Mouse (Mus musculus): ENCODE results near the gene Ubtf. TPM values are rescaled to one million over a fixed set of nuclear protein-coding genes. Genes with fewer than 3 reads are reported as not detected.

Ubtf gene
- total RNA-seq, 2 experiments from 2014 or later, result 122 to 138 TPM

GRCm38 (mm10) chr11:102294887-102295597 is 24.5 kb downstream of the Ubtf start:
- TF ChIP-seq CTCF (conservative IDR thresholded peaks at IDR 0.05), result no peak; the same call in 1 of the 2 replicates
- peak overlapping the region; percentile 86 for H3K27ac ChIP-seq
- peak overlapping the region; percentile 82 for H3K4me3 ChIP-seq
- peak in 1 of 2 experiments; percentile 28 for DNase-seq (ENCODE audit: low spot score in 2 of 2)

GRCm38 (mm10) chr11:102294416-102294815 is 25.1 kb downstream of the Ubtf start:
- no peak for TF ChIP-seq CTCF (conservative IDR thresholded peaks at IDR 0.05)
- DNase-seq (ENCODE audit: low spot score in 2 of 2), result no peak
- Histone ChIP-seq H3K4me3 (no peak overlapping the region; the same call in 1 of the 2 replicates), H3K27ac (peak overlapping the region; percentile 86; the same call in 1 of the 2 replicates)

GRCm38 (mm10) chr11:102293971-102294370 is 25.6 kb downstream of the Ubtf start:
- Histone ChIP-seq H3K4me3 (no peak overlapping the region), H3K27ac (no peak overlapping the region)
- DNase-seq (ENCODE audit: low spot score in 2 of 2), result no peak
- TF ChIP-seq CTCF (conservative IDR thresholded peaks at IDR 0.05), result no peak

DNA sequence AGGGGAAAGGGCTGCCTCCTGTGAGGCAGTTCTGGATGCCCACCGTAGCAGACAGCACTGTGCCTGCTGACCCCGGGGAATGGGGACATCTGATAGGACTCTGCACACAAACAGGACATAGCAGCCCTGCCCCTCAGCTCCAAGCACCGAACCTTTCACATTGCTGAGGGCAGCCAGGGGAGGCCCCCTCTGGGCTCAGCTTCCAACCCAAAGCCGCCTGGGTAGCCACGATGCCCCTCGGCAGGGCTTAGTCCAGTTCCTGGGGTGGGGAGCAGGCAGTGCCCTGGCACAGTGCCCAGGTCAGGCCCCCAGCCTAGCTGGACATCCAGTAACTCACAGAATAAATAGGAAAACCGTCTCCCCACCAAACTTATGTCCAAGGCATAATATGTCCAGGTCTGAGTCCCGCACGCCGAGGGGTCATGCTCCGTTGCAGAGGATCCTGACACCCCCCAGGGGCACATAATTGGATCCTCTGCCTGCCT is 28.4 kb downstream of the Ubtf start:
- TF ChIP-seq CTCF (conservative IDR thresholded peaks at IDR 0.05), result no peak
- Histone ChIP-seq H3K4me3 (no peak overlapping the region), H3K27ac (no peak overlapping the region)
- DNase-seq (ENCODE audit: low spot score in 2 of 2), result no peak

- DNase-seq (ENCODE audit: low spot score in 2 of 2), result no peak
- Histone ChIP-seq H3K27ac (no peak overlapping the region), H3K4me3 (no peak overlapping the region)
- no peak for TF ChIP-seq CTCF (conservative IDR thresholded peaks at IDR 0.05)
Measured at GRCm38 (mm10) chr11:102290141-102290540, 29.4 kb downstream of the Ubtf start.

DNA sequence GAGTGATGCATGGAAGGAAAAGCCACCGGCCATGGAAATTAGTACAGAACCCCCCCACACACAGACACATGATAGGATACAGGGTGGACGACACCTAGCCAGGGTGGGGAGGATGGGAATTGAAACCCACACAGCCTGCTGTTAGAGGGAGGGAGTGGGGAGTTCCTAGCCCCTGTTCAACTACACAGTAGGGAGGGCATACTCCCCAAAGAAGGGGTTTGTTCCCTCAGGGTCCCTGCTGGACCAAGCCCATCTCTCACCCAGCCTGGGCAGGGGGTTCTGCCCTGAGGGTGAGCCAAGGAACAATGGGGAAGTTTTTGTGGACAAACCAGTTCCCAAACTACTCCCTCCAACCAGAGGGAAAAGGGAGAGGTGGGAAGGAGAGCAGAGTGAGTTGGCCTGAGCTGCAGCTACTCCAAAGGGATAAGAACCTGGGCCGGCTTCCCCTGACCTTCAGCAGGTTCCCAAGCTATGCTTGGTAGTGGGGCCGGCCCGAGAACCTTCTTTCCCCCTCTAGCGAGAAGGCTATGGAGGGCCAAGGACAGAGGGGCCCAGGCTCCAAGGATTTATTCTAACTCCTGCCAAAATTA is 29.9 kb downstream of the Ubtf start:
- Histone ChIP-seq H3K27ac (no peak overlapping the region), H3K4me3 (no peak overlapping the region)
- DNase-seq (ENCODE audit: low spot score in 2 of 2), result no peak
- no peak for TF ChIP-seq CTCF (conservative IDR thresholded peaks at IDR 0.05)

- Histone ChIP-seq H3K4me3 (no peak overlapping the region), H3K27ac (peak overlapping the region; percentile 46; the same call in 1 of the 2 replicates)
- no peak for DNase-seq (ENCODE audit: low spot score in 2 of 2)
- TF ChIP-seq CTCF (conservative IDR thresholded peaks at IDR 0.05), result no peak
Measured at GRCm38 (mm10) chr11:102288913-102289312, 30.6 kb downstream of the Ubtf start.

- no peak; the same call in 1 of the 2 replicates for TF ChIP-seq CTCF (conservative IDR thresholded peaks at IDR 0.05)
- peak overlapping the region; percentile 46; the same call in 1 of the 2 replicates for H3K27ac ChIP-seq
- DNase-seq (ENCODE audit: low spot score in 2 of 2), result no peak
- H3K4me3 ChIP-seq, result no peak overlapping the region
Measured at GRCm38 (mm10) chr11:102288027-102288804, 31.3 kb downstream of the Ubtf start.

DNA sequence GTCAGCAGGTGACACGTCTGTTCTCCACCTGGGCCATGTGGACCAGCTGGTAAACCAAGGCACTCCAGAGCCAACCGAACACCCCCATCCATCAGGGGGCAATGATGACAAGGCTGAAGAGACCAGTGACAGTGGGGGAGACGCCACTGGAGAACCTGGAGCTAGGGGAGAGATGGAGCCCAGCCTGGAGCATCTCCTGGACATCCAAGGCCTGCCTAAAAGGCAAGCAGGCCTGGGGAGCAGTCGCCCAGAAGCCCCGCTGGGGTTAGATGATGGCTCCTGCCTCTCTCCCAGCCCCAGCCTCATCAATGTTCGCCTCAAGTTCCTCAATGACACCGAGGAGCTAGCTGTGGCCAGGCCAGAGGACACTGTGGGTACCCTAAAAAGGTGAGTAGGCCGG is 32.1 kb downstream of the Ubtf start:
- DNase-seq (ENCODE audit: low spot score in 2 of 2), result no peak
- Histone ChIP-seq H3K4me3 (no peak overlapping the region), H3K27ac (no peak overlapping the region)
- TF ChIP-seq CTCF (conservative IDR thresholded peaks at IDR 0.05), result no peak

DNA sequence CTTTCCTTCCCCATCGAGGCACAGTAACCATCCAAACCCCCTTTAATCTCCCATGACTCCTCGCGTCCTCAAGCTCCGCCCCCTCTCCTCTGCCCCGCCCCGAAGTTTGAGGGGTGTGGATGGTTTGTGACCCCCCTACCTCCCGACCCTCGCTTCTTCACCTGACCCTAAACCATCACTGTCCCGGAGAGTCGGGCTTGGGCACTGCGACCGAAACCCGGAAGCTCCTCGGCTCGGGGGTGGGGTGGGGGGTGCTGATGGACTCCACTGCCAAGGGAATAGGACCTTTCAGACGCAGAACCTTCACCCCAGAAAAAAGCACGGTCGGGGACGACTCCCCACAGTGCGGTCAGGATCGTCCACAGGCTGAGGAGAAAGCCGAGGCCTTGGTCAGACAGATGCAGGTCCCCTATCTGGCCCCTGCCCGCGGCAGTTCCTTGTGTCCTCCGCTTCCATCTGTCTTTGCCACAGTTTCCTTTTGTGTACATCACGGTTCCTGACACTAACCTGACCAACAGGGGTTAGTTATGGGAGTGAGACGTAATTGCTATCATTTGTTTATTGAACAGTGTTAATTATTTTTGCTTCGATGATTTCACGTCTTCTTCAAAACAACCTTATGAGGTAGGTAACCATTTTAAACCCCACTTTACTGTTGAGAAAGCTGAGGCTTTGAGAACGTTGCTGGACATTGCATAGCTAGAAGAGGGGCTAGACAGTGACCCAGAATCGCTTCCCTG is 34.3 kb downstream of the Ubtf start:
- no peak for TF ChIP-seq CTCF (conservative IDR thresholded peaks at IDR 0.05)
- no peak for DNase-seq (ENCODE audit: low spot score in 2 of 2)
- Histone ChIP-seq H3K4me3 (peak overlapping the region; percentile 86), H3K27ac (peak overlapping the region; percentile 96)

DNA sequence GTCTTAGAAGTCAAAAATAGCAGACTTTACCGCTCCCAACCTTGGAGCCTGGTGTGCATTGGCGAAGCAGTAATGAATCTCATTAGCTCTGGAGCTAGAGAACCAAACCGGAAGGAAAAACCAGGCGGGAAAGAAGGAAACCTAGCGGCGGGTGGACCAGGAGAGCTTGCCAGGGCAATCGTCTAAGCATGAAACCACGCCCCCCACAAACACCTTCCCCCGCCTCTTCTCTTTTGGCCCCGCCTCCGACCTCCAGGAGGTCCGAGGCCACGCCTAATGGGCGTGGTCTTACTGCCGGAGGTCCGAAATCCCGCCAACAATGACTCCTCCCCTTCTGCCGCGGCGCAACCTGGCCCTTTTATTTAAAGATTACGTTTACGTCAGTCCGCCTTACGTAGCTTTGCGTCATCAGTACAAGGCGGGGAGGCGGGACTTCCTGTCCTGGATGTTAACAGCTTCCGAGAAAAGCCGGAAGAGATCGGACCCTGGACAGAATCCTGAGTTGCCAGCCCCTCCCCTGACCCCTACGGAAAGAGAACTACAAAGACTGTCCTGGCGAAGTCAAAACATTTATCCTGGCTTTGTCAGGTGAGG is 34.9 kb downstream of the Ubtf start, which contains the start of gene Tmub2:
Gene Tmub2 (plus strand): TSS at position 431 of the 594 bp plus-strand sequence.
- Histone ChIP-seq H3K4me3 (peak within 1 kb of the TSS; percentile 86), H3K27ac (peak within 1 kb of the TSS; percentile 96)
- DNase-seq (ENCODE audit: low spot score in 2 of 2), result peak; percentile 91 to 96
- TF ChIP-seq CTCF (conservative IDR thresholded peaks at IDR 0.05), result peak; percentile 42

- TF ChIP-seq CTCF (conservative IDR thresholded peaks at IDR 0.05), result no peak
- peak overlapping the region; percentile 86; the same call in 1 of the 2 replicates for H3K4me3 ChIP-seq
- peak overlapping the region; percentile 96 for H3K27ac ChIP-seq
- DNase-seq (ENCODE audit: low spot score in 2 of 2), result no peak
Measured at GRCm38 (mm10) chr11:102283922-102284321, 35.6 kb downstream of the Ubtf start.
